Mouse (Mus musculus) ES-Bruce4 (cell line): ENCODE results near the gene Gm614.

Experiments used
- CTCF ChIP-seq: IDR thresholded peaks from one replicate; pipeline ENCODE4 v1.8.1; 2011; ENCODE audit warnings: low read depth, low read length
- POLR2A ChIP-seq: IDR thresholded peaks from one replicate; pipeline ENCODE4 v1.8.1; 2011; ENCODE audit warnings: low read length; ENCODE audit not compliant: insufficient read depth

- no peak for TF ChIP-seq CTCF
- TF ChIP-seq POLR2A: no peak
These were observed 45.5 kb upstream of the Gm614 start for GRCm38 (mm10) chrX:101309299-101309698.
